Comparison of ENCODE assay signal across 8 mouse cellular contexts in genomic region chr3:144399358-144400096, GRCm38 (mm10).
DNase-seq lines count a peak whose midpoint lies in the region; ATAC-seq lines count a peak whose summit lies in the region.

No protein-coding gene starts in this region.

- H3K27ac ChIP-seq in hindbrain, embryonic 11.5 days (ENCODE audit: low read depth, low read length): no peak overlapping the region
- no peak overlapping the region for H3K27ac ChIP-seq in lung, embryonic 16.5 days (ENCODE audit: low read length)

- ATAC-seq in hindbrain, embryonic 11.5 days (ENCODE audit: low FRiP score): peak; percentile 87
- ATAC-seq in lung, embryonic 16.5 days (ENCODE audit: low read depth): peak; percentile 80

- H3K9me3 ChIP-seq in hindbrain, embryonic 11.5 days (ENCODE audit: control insufficient read depth, low read length): no peaks in the 10 kb centered on the region; the same call in 1 of the 2 replicates
- H3K9me3 ChIP-seq in lung, embryonic 16.5 days (ENCODE audit: control insufficient read depth, low read length): no peaks in the 10 kb centered on the region

- H3K4me2 ChIP-seq in hindbrain, embryonic 11.5 days (replicated peaks; ENCODE audit: low read depth, low read length): peak overlapping the region; percentile 23
- peak overlapping the region; percentile 46 for H3K4me2 ChIP-seq in lung, embryonic 16.5 days (ENCODE audit: low read depth, low read length)

- H3K36me3 ChIP-seq in hindbrain, embryonic 11.5 days (ENCODE audit: control insufficient read depth, insufficient read depth, low read length): no peaks in the 10 kb centered on the region
- H3K36me3 ChIP-seq in lung, embryonic 16.5 days (ENCODE audit: control insufficient read depth, insufficient read depth, low read length): no peaks in the 10 kb centered on the region

- H3K4me1 ChIP-seq in hindbrain, embryonic 11.5 days (replicated peaks; ENCODE audit: control insufficient read depth, insufficient read depth, low read length): 0 out of 2 replicates have a peak, but pooled peaks cover 2% of the 10 kb centered on the region
- H3K4me1 ChIP-seq in lung, embryonic 16.5 days (replicated peaks; ENCODE audit: control insufficient read depth, insufficient read depth, low read length): peaks cover 3% of the 10 kb centered on the region; the same call in 1 of the 2 replicates

- H3K4me3 ChIP-seq in hindbrain, embryonic 11.5 days (ENCODE audit: low read depth, low read length): peak overlapping the region; percentile 12; the same call in 1 of the 2 replicates
- 0 out of 2 replicates have a peak overlapping the region, but pooled peaks have one; percentile 13 for H3K4me3 ChIP-seq in lung, embryonic 16.5 days (ENCODE audit: low read length)

- peak; percentile 39 for DNase-seq in MN1 (ENCODE audit: low spot score)
- DNase-seq in cerebellum, adult 9-11 months: peak; percentile 47
- peak; percentile 69 to 96 for DNase-seq in frontal cortex, adult 2 months (ENCODE audit: extremely low spot score in 1 of 2, low spot score in 1 of 2)
- DNase-seq in hindbrain, embryonic 11.5 days (ENCODE audit: low spot score): peak; percentile 94
- peak; percentile 74 for DNase-seq in layer of hippocampus, adult 9-11 months
- DNase-seq in ovary, postnatal 36 days (ENCODE audit: low spot score): peak; percentile 85
- peak; percentile 79 for DNase-seq in thymus, postnatal 14 days

- 39% methylated on average over 21 of the region's 21 CpGs for WGBS in hindbrain, embryonic 11.5 days
- 42% methylated on average over 21 of the region's 21 CpGs for WGBS in lung, embryonic 16.5 days

- H3K9ac ChIP-seq in hindbrain, embryonic 11.5 days (ENCODE audit: low read depth, low read length): 0 out of 2 replicates have a peak overlapping the region, but pooled peaks have one; percentile 3
- no peak overlapping the region for H3K9ac ChIP-seq in lung, embryonic 16.5 days (ENCODE audit: low read length)

- no peaks in the 10 kb centered on the region for H3K27me3 ChIP-seq in hindbrain, embryonic 11.5 days (ENCODE audit: control insufficient read depth, insufficient read depth, low read length)
- H3K27me3 ChIP-seq in lung, embryonic 16.5 days (ENCODE audit: control insufficient read depth, insufficient read depth, low read depth, low read length): no peaks in the 10 kb centered on the region

Comparison
In these comparisons a context has a peak if more than half of its experiments do, and no peak if none do; other contexts are left out.
1. DNase-seq: peak in every context shown above with its lines; median percentile 94 in hindbrain, embryonic 11.5 days; 85 in ovary, postnatal 36 days; 82 in frontal cortex, adult 2 months; 79 in thymus, postnatal 14 days; 74 in layer of hippocampus, adult 9-11 months; 47 in cerebellum, adult 9-11 months; 39 in MN1.